Mouse (Mus musculus): Measurements from ENCODE around the gene Atp5h. TPM values are rescaled to one million over a fixed set of nuclear protein-coding genes. Genes with fewer than 3 reads are reported as not detected.
"Not testable (repeated sequence)": the region's sequence is repeated elsewhere in the genome, so short reads cannot be mapped to it uniquely, and the experiment has no call there.

Atp5h gene
- 100 to 1,000 TPM; 399 to 414 TPM for total RNA-seq (2021)

DNA sequence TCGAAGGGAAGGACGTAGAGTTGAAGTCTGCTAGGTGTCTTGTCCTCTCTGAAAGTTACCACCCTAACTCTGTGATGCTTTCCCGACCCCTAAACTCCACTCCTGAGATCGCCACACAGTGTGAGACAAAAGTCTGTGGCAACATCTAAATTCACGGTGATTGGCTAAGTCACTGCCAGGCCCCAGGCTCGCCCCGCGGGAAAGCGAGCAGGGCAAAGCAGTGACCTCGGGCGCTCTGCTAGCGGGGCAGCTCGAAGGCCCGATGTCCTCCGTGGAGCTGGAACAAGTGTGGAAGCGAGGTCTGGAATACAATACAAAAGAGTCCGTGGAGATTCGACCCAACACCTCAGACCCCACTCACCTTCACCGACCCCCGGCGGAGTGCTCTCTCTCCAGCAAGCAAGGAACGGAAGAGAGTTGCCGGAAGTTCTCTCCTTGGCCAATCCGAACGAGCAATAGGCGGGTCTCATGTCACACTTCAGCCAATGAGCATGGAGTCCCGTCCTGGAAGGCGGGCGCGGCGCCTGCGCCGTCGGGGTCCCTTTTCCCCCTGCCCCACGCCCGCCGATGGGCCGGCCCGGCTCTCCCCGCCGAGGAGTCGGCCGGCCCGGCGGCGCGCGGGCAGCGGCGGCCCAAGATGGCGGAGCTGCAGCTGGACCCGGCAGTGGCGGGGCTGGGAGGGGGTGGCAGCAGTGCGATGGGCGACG lies at the start of gene Atp5h, which contains the start of gene Kctd2:
Atp5h (minus strand) TSS at position 432 of the 707 bp plus-strand sequence.
Kctd2 (plus strand) TSS at position 598 of the 707 bp plus-strand sequence.
- intact Hi-C loops (cut with DNase I), result loop anchor here (2.0 kb wide), 1 partner anchor 55 kb away; the partner anchor contains the start of gene Armc7

DNA sequence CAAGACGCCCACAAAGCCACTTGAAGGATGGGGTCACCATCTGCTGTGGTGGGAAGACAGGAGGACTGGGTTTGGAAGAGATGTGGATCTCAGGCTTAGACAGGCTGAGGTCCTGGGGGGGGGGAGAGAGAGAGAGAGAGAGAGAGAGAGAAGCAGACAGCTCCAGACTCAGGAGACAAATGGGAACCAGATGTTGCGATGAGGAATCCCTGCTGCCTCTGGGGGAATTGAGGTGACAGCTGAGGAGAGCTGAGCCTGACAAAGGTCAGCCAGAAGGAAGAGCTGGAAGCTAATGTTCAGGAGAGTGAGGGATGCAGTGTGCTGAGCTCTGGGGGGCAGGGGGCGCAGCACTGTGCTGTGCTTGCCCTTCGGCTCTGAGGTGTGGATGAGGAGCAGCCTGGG lies 47.5 kb upstream of the Atp5h start:
- intact Hi-C loops (cut with DNase I), result no loop called here
- DNase-seq (ENCODE audit: extremely low spot score in 1 of 2, low spot score in 2 of 2), result no peak

More for the DNA sequence above, at the start of gene Atp5h, which contains the start of gene Kctd2:
- DNase-seq (ENCODE audit: extremely low spot score in 1 of 2, low spot score in 2 of 2), result peak; percentile 95 to 97

DNA sequence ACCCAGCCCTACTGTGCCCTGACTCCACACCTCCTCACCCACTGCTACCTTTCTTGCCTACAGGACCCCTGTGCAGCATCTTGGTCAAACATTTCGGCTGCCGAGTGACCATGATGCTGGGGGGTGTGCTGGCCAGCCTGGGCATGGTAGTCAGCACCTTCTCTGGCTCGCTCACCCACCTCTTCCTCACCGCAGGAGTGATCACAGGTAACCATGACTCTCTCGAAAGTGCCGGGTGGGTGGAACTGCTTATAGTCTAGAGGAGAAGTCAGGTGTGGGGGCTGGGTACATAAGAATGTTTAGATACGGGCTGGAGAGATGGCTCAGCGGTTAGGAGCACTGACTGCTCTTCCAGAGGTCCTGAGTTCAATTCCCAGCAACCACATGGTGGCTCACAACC lies 45.1 kb upstream of the Atp5h start:
- intact Hi-C loops (cut with DNase I), result no loop called here
- DNase-seq (ENCODE audit: extremely low spot score in 1 of 2, low spot score in 2 of 2), result no peak

- intact Hi-C loops (cut with DNase I), result no loop called here
- DNase-seq (ENCODE audit: extremely low spot score in 1 of 2, low spot score in 2 of 2), result no peak
These were observed 43.6 kb upstream of the Atp5h start for GRCm38 (mm10) chr11:115463397-115463796.

GRCm38 (mm10) chr11:115462243-115462891 lies 42.6 kb upstream of the Atp5h start, which contains the start of gene Slc16a5:
Gene Slc16a5, plus strand, starts transcription at chr11:115462474.
- intact Hi-C loops (cut with DNase I), result no loop called here

DNA sequence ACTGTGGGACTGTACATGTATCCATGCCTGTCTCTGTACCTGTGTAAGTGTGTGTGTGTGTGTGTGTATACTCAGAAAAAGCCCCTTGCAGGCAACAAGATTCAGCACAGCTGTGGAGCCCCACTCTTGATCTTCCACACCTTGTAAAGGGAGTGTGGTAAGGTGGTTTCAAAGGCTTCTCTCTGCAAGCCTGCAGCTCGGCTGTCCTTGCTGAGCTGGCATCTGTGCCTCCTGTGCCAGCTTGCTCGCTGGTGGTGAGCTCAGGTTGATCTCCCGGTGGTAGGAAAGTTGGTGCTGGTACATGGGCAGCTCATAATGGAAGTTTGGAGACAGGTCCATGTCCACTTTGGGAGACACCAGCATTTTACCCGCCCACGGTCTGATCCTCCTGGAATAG lies 42.1 kb upstream of the Atp5h start:
- intact Hi-C loops (cut with DNase I), result no loop called here

More at GRCm38 (mm10) chr11:115462243-115462891, 42.6 kb upstream of the Atp5h start, which contains the start of gene Slc16a5:
- DNase-seq (ENCODE audit: extremely low spot score in 1 of 2, low spot score in 2 of 2), result no peak

GRCm38 (mm10) chr11:115460976-115461375 lies 41.2 kb upstream of the Atp5h start:
- DNase-seq (ENCODE audit: extremely low spot score in 1 of 2, low spot score in 2 of 2), result no peak
- intact Hi-C loops (cut with DNase I), result no loop called here

More for the DNA sequence above, 42.1 kb upstream of the Atp5h start:
- DNase-seq (ENCODE audit: extremely low spot score in 1 of 2, low spot score in 2 of 2), result no peak

- peak in 1 of 2 experiments; percentile 58 for DNase-seq (ENCODE audit: extremely low spot score in 1 of 2, low spot score in 2 of 2)
- intact Hi-C loops (cut with DNase I), result no loop called here
These were observed 37.6 kb upstream of the Atp5h start for GRCm38 (mm10) chr11:115457405-115457804.

DNA sequence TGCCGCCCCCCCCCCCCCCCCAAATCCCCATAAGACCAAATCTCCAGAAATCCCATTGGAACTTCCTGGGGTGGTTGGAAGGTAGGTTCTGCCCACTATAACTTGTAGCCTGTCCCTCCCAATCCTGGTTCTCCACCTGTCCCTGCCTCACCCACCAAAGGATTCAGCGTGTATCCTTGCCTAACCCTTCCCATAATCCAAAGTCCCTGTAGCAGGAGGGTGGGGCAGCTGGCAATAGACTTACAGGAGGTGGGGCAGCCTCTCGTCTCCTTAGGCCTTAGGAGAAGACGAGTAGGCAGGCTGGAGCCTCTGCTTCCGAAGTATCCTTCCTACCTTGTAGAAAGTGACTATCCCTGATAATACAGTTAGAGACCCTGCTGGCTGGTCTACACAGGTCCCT lies 36.4 kb upstream of the Atp5h start:
- no peak for DNase-seq (ENCODE audit: extremely low spot score in 1 of 2, low spot score in 2 of 2)
- intact Hi-C loops (cut with DNase I), result no loop called here

DNA sequence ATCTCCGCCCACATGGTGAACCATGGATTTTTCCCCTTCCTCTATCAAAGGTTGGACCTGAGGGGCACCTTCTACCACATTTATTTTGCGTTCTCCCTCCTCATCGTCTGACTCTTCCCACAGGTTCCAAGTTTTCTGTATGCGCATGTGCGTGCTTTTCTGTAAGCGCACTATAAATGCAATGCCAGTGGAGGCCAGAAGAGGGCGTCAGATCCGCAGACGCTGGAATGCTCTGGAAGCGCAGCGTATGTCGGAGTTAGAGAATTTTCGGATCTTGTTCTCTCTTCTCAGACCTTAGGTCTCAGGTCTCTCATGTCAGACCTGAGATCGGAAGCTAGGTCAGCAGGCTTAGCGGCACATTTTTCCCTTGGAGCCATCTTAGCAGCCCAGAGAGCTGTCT lies 35.9 kb upstream of the Atp5h start:
- intact Hi-C loops (cut with DNase I), result no loop called here
- DNase-seq (ENCODE audit: extremely low spot score in 1 of 2, low spot score in 2 of 2), result no peak

DNA sequence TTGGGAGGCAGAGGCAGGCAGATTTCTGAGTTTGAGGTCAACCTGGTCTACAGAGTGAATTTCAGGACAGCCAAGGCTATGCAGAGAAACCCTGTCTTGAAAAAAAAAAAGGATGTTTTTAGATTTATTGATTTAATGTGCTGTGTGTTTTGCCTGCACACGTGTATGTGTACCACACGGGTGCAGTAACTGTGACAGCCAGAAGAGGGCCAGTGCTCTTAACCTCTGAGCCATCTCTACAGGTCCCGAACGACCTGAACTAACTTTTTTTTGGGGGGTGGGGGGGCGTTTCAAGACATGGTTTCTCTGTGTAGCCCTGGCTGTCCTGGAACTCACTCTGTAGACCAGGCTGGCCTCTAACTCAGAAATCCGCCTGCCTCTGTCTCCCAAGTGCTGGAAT lies 35.1 kb upstream of the Atp5h start:
- DNase-seq (ENCODE audit: extremely low spot score in 1 of 2, low spot score in 2 of 2); intact Hi-C loops (cut with DNase I): not testable (repeated sequence)

DNA sequence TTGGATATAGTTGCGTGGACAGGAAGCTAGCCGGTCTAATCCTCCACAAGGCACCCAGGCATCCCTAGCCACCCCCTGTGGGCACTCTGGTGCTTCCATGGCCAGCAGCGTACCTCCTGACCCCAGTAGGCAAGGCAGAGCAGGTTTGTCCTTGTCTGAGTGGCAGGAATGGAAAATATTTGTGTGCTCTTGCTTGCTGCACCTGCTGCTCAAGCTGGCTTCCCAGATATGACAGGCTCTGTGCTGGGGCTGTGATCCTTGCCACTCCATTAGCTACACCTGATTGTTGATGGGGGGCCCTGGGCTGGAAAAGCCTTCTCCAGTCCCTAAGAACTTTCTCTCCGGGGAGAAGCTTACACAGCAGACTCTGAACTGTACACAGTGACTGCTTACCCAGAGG lies 33.5 kb upstream of the Atp5h start:
- intact Hi-C loops (cut with DNase I), result no loop called here
- no peak for DNase-seq (ENCODE audit: extremely low spot score in 1 of 2, low spot score in 2 of 2)

GRCm38 (mm10) chr11:115452281-115452860 lies 32.6 kb upstream of the Atp5h start:
- no peak for DNase-seq (ENCODE audit: extremely low spot score in 1 of 2, low spot score in 2 of 2)
- intact Hi-C loops (cut with DNase I), result no loop called here

DNA sequence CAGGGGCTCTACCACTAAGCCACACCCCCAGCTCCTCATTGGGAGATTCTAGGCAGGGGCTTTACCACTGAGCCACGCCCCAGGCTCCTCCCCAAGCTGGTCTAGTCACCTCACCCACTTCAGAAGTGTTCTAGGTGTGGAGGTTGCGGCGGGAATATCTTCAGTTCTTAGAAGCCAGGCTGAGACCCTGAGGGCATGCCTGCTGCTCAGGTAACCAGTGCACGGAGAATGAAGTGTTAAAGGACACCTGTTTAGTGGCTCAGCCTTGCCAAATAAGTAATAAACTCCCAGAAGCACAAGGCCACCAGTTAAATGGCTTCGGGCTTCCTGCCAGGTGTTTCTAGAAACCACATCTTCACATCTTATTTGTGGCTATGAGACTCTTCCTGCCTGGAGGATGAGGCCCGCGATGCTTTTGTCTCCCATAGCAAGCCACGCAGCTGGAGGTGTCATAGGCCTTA lies 32.0 kb upstream of the Atp5h start:
- DNase-seq (ENCODE audit: extremely low spot score in 1 of 2, low spot score in 2 of 2), result no peak
- intact Hi-C loops (cut with DNase I), result no loop called here

- DNase-seq (ENCODE audit: extremely low spot score in 1 of 2, low spot score in 2 of 2), result no peak
- intact Hi-C loops (cut with DNase I), result no loop called here
These were observed 30.4 kb upstream of the Atp5h start for GRCm38 (mm10) chr11:115450176-115450575.

DNA sequence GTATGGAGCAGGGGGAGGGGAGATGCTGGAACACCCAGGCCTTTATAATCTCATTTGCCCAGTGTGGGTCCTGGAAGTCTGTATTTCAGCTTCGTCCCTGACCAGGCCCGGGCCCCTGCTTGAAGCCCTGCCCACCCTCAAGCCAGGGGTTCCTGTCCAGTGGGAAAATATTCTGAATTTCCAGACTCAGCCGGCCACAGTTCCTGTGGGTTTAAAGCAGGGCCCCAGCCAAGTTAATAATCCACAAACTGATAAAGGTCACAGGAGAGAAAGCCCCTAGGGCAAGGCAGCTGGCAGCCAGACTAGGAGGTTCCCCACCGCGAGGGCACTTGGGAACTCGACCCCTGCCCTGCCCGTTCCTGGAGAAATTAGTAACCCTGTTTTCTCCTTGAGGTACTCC lies 29.2 kb upstream of the Atp5h start:
- DNase-seq (ENCODE audit: extremely low spot score in 1 of 2, low spot score in 2 of 2), result no peak
- intact Hi-C loops (cut with DNase I), result no loop called here

GRCm38 (mm10) chr11:115448075-115448474 lies 28.3 kb upstream of the Atp5h start:
- DNase-seq (ENCODE audit: extremely low spot score in 1 of 2, low spot score in 2 of 2), result no peak
- intact Hi-C loops (cut with DNase I), result no loop called here

DNA sequence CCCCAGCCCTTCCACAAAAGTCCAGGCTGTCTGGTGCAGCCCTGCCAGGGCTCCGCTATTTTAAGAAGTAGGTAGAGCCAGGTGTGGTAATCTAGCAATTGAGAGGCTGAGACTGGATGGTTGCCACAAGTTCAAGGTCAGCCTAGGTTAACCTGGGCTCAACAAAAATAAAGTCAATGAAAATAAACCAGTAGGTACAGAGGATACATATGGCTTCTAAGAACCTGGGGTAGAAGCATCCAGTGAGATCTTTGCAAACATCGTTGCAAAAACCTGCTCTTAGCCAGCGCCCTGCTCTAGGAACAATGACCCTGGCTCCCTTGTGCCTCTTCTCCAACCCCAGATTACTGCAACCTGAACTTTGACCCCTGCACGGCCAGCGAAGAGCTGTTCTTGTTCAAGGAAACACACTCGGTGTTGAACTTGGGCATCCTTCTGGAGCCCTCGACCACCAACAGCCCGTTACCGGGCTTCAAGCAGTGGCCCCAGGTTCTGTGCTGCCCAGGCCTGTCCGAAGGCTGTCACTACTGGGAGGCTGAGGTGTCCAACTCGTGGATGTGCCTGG lies 27.6 kb upstream of the Atp5h start:
- intact Hi-C loops (cut with DNase I), result no loop called here

DNA sequence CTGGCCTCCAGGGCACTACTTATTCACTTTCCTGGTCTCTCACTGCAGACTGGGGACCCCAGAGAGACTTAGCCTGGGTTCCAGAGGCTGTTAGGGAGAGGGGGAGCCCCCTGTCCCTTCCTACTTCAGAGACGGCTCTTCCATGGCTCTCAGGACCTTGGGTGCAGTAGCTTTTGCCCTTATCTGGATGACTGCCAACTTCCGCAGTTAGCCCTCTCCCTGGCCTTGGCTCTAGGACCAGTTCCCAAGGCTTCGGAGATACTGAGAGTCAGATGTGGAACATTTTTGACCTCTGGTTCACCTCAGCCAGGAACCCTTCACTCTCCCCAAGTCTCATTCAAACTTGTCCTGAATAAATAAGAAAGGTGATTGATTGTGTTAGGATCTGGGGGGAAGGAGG lies 27.1 kb upstream of the Atp5h start:
- intact Hi-C loops (cut with DNase I), result no loop called here
- no peak for DNase-seq (ENCODE audit: extremely low spot score in 1 of 2, low spot score in 2 of 2)

More for the DNA sequence above, 27.6 kb upstream of the Atp5h start:
- DNase-seq (ENCODE audit: extremely low spot score in 1 of 2, low spot score in 2 of 2), result no peak

Data from left cerebral cortex, postnatal 10 days (tissue).